Mouse (Mus musculus) spleen, adult 2 months (tissue): ENCODE data around the gene Cpox.

Experiments used
- CTCF ChIP-seq: fragments of 200-500 bp; IDR thresholded peaks from 2 replicates; pipeline ENCODE4 v1.5.1; 2011; ENCODE audit warnings: mild to moderate bottlenecking, inconsistent platforms; ENCODE audit not compliant: insufficient read depth, insufficient read length, insufficient replicate concordance; ENCODE audit errors: extremely low read depth
- POLR2A ChIP-seq: fragments of 200-500 bp; IDR thresholded peaks from 2 replicates; pipeline ENCODE4 v1.6.1; 2011; ENCODE audit warnings: low read depth, low read length, inconsistent platforms

GRCm38 (mm10) chr16:58728176-58728671 is 58.1 kb downstream of the Cpox start:
- TF ChIP-seq CTCF (no peak), POLR2A (no peak)
